Comparison of ENCODE assay signal across 12 mouse cellular contexts in the genomic region with DNA sequence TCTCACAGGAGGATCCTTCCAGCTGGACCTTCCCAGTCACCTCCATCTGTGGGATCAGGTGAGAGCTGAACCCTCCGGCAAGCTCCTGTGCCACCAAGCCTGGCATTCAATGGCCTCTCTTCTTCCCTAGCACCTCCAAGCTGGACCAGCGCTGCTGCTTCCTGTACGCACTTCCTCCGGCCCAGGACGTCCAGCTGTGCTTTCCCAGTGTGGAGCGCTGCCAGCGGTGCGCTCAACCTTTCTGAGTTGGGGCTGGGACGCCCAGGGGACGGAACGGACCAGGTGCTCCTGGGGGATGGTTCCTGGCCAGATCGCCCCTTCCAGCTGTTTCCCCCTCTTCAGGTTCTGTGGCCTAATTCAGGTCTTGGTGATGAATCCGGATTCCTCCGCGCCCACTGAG. TPM values are rescaled to one million over a fixed set of nuclear protein-coding genes. Genes with fewer than 3 reads are reported as not detected.
DNase-seq lines count a peak whose midpoint lies in the region; ATAC-seq and TF ChIP-seq lines count a peak whose summit lies in the region.
"Had no signal": no experiment of that assay in that cellular context is flagged by ENCODE, and none has a peak within 500 bp of the region (broad histone marks: within the 10 kb centered on the region; RNA-seq: fewer than 3 reads in every experiment).

No protein-coding gene starts in this region.

- no peak for ATAC-seq in liver, postnatal 0 days
- ATAC-seq in monocyte, adult 5-6 weeks (replicated peaks; ENCODE audit: insufficient number of reproducible peaks, low FRiP score, low TSS enrichment, poor library complexity, severe bottlenecking) = no peak
- no peak for ATAC-seq in forebrain, embryonic 16.5 days

- TF ChIP-seq CTCF in gastrocnemius, adult 2 months (IDR thresholded peaks at IDR 0.05) = no peak
- TF ChIP-seq CTCF in MEL (IDR thresholded peaks at IDR 0.05 in 2 of 3, conservative IDR thresholded peaks at IDR 0.05 in 1 of 3; ENCODE audit: control insufficient read depth in 1 of 3, insufficient read depth in 1 of 3, low read depth in 2 of 3, low read length in 3 of 3, poor library complexity in 1 of 3, severe bottlenecking in 1 of 3) = no peak
- no peak for TF ChIP-seq CTCF in liver, postnatal 0 days (IDR thresholded peaks at IDR 0.05; ENCODE audit: low read depth)

- peak overlapping the region; percentile 64 for H3K4me3 ChIP-seq in gastrocnemius, adult 2 months
- H3K4me3 ChIP-seq in MEL (ENCODE audit: control insufficient read depth in 1 of 2, insufficient read depth in 1 of 2, low read depth in 2 of 2, low read length in 2 of 2) = no peak overlapping the region
- no peak overlapping the region for H3K4me3 ChIP-seq in liver, postnatal 0 days (ENCODE audit: low read depth, low read length)
- H3K4me3 ChIP-seq in forebrain, embryonic 16.5 days (replicated peaks; ENCODE audit: low read length) = no peak overlapping the region
- H3K4me3 ChIP-seq: embryonic facial prominence, embryonic 12.5 days; megakaryocyte, embryonic 14.5 days had no signal

- H3K9ac ChIP-seq in MEL (ENCODE audit: control insufficient read depth, low read depth, low read length, poor library complexity, severe bottlenecking) = peak overlapping the region; percentile 66
- no peak overlapping the region for H3K9ac ChIP-seq in liver, postnatal 0 days (replicated peaks)
- H3K9ac ChIP-seq in forebrain, embryonic 16.5 days (replicated peaks; ENCODE audit: low read depth, low read length) = no peak overlapping the region
- H3K9ac ChIP-seq: embryonic facial prominence, embryonic 12.5 days had no signal

- peak; percentile 61 for DNase-seq in gastrocnemius, adult 2 months
- no peak for DNase-seq in gastrocnemius, postnatal 10 days
- no peak for DNase-seq in MEL (ENCODE audit: low read depth, low spot score)
- DNase-seq in heart, postnatal 14 days = peak; percentile 53 to 61
- no peak for DNase-seq in liver, postnatal 0 days
- no peak for DNase-seq in cerebellum, adult 18-20 months
- DNase-seq: cerebellum, adult 11-12 months had no signal

- peaks cover 0 to 50% of the 10 kb centered on the region in 2 experiments; a peak in 2 of 4 replicates for H3K36me3 ChIP-seq in MEL (ENCODE audit: control insufficient read depth in 1 of 2, insufficient read depth in 2 of 2, low read length in 2 of 2)
- peaks cover 23% of the 10 kb centered on the region for H3K36me3 ChIP-seq in liver, postnatal 0 days (replicated peaks; ENCODE audit: insufficient read depth, low read length)
- no peaks in the 10 kb centered on the region for H3K36me3 ChIP-seq in forebrain, embryonic 16.5 days (ENCODE audit: control insufficient read depth, insufficient read depth)
- H3K36me3 ChIP-seq: embryonic facial prominence, embryonic 12.5 days had no signal

- TF ChIP-seq POLR2A in MEL (IDR thresholded peaks at IDR 0.05; ENCODE audit: control insufficient read depth in 1 of 2, insufficient read depth in 1 of 2, low read depth in 1 of 2, low read length in 2 of 2, poor library complexity in 1 of 2) = no peak

- no peaks in the 10 kb centered on the region for H3K9me3 ChIP-seq in MEL (replicated peaks; ENCODE audit: insufficient read depth, low read length)
- no peaks in the 10 kb centered on the region for H3K9me3 ChIP-seq in liver, postnatal 0 days (ENCODE audit: low read length)
- H3K9me3 ChIP-seq in forebrain, embryonic 16.5 days (ENCODE audit: control insufficient read depth, low read length) = no peaks in the 10 kb centered on the region
- H3K9me3 ChIP-seq: embryonic facial prominence, embryonic 12.5 days had no signal

- intact Hi-C loops in gastrocnemius, adult 2 months (cut with DNase I) = no loop called here
- intact Hi-C loops in heart, postnatal 14 days (cut with DNase I) = no loop called here

- H3K27me3 ChIP-seq in MEL (ENCODE audit: control insufficient read depth in 1 of 2, insufficient read depth in 2 of 2, low read length in 2 of 2) = no peaks in the 10 kb centered on the region
- peaks cover 31% of the 10 kb centered on the region for H3K27me3 ChIP-seq in liver, postnatal 0 days (ENCODE audit: insufficient read depth, low read length)
- H3K27me3 ChIP-seq in forebrain, embryonic 16.5 days (replicated peaks; ENCODE audit: control insufficient read depth, insufficient read depth, low read length) = peaks cover 48% of the 10 kb centered on the region

- peak overlapping the region; percentile 76 for H3K27ac ChIP-seq in gastrocnemius, adult 2 months
- H3K27ac ChIP-seq in MEL (ENCODE audit: control insufficient read depth, low read depth, low read length) = peak overlapping the region; percentile 98
- H3K27ac ChIP-seq in liver, postnatal 0 days (ENCODE audit: low read depth) = peak overlapping the region; percentile 66; the same call in 1 of the 2 replicates
- no peak overlapping the region for H3K27ac ChIP-seq in forebrain, embryonic 16.5 days (ENCODE audit: low read length)
- H3K27ac ChIP-seq: embryonic facial prominence, embryonic 12.5 days had no signal

- TF ChIP-seq EP300 in MEL (IDR thresholded peaks at IDR 0.05; ENCODE audit: low read depth in 1 of 2, low read length in 2 of 2) = no peak
- no peak for TF ChIP-seq EP300 in liver, postnatal 0 days (IDR thresholded peaks at IDR 0.05; ENCODE audit: low read depth)

- TF ChIP-seq RAD21 in MEL (IDR thresholded peaks at IDR 0.05; ENCODE audit: low read depth, low read length) = no peak

- WGBS in liver, postnatal 0 days (ENCODE audit: insufficient replicate concordance) = 58% methylated on average over 15 of the region's 15 CpGs
- 20% methylated on average over 15 of the region's 15 CpGs for WGBS in forebrain, embryonic 16.5 days

- peak overlapping the region; percentile 65 for H3K4me2 ChIP-seq in liver, postnatal 0 days (ENCODE audit: low read depth, low read length)
- no peak overlapping the region for H3K4me2 ChIP-seq in forebrain, embryonic 16.5 days (ENCODE audit: low read length)
- H3K4me2 ChIP-seq: embryonic facial prominence, embryonic 12.5 days had no signal

- H3K79me2 ChIP-seq in MEL (ENCODE audit: control insufficient read depth, insufficient read depth, low read length, poor library complexity) = no peaks in the 10 kb centered on the region; the same call in 1 of the 2 replicates

- H3K4me1 ChIP-seq in MEL (ENCODE audit: control insufficient read depth in 1 of 2, insufficient read depth in 2 of 2, low read length in 2 of 2) = peaks cover 12 to 77% of the 10 kb centered on the region in 2 experiments
- peaks cover 32% of the 10 kb centered on the region for H3K4me1 ChIP-seq in liver, postnatal 0 days (ENCODE audit: insufficient read depth)
- H3K4me1 ChIP-seq in forebrain, embryonic 16.5 days (replicated peaks; ENCODE audit: control insufficient read depth, insufficient read depth, low read length) = peaks cover 12% of the 10 kb centered on the region

RNA-seq across cellular contexts. Expression of a gene that starts 6.5 kb away (rescaled TPM):
- total RNA-seq in gastrocnemius, adult 2 months (2021) = 10 to 100 TPM; 10.5 to 15.0 TPM
- 1 to 10 TPM; 2.1 to 5.5 TPM for total RNA-seq in gastrocnemius, postnatal 10 days (2021)
- total RNA-seq in MEL (2012; rRNA removed) = 12.1 and 21.9 TPM in 2 replicates
- polyA plus RNA-seq in MEL (2012; ENCODE audit: insufficient read depth in 1 of 2, insufficient read length in 2 of 2, low read depth in 1 of 2, low replicate concordance in 2 of 2, missing spikeins in 1 of 2) = 10 to 100 TPM in 1 of 2 experiments, not detected in 1; 19.1 TPM
- 10 to 100 TPM; 22.4 to 22.5 TPM for total RNA-seq in heart, postnatal 14 days (2021)
- 1.2 and 1.3 TPM in 2 replicates for polyA plus RNA-seq in liver, postnatal 0 days (2015; fragmentation: Nextera tagmentation; extraction: Ambion mirVana)
- 0.87 to 12.3 TPM (median 3.8 TPM) in 3 replicates for total RNA-seq in monocyte, adult 5-6 weeks (2017)
- 2.1 and 2.3 TPM in 2 replicates for polyA plus RNA-seq in forebrain, embryonic 16.5 days (2015; fragmentation: Nextera tagmentation; extraction: Ambion mirVana)

RNA-seq across cellular contexts. Expression of a gene that starts 15.8 kb away (rescaled TPM):
- not detected for total RNA-seq in gastrocnemius, adult 2 months (2021)
- 1 to 10 TPM; 1.1 to 1.4 TPM for total RNA-seq in gastrocnemius, postnatal 10 days (2021)
- 0.08 TPM in 1 of 2 replicates, not detected in the other for total RNA-seq in MEL (2012; rRNA removed)
- under 1 TPM in 1 of 2 experiments, not detected in 1; 0.31 TPM for polyA plus RNA-seq in MEL (2012; ENCODE audit: insufficient read depth in 1 of 2, insufficient read length in 2 of 2, low read depth in 1 of 2, low replicate concordance in 2 of 2, missing spikeins in 1 of 2)
- total RNA-seq in heart, postnatal 14 days (2021) = 1 to 10 TPM in 1 of 2 experiments, under 1 TPM in 1; 0.84 to 2.4 TPM
- polyA plus RNA-seq in liver, postnatal 0 days (2015; fragmentation: Nextera tagmentation; extraction: Ambion mirVana) = 1.0 and 1.3 TPM in 2 replicates
- total RNA-seq in monocyte, adult 5-6 weeks (2017) = 1.4 to 7.1 TPM (median 4.4 TPM) in 3 replicates
- polyA plus RNA-seq in forebrain, embryonic 16.5 days (2015; fragmentation: Nextera tagmentation; extraction: Ambion mirVana) = 0.47 and 0.52 TPM in 2 replicates

RNA-seq across cellular contexts. Expression of a gene that starts 30.5 kb away (rescaled TPM):
- 10 to 100 TPM; 21.6 to 25.7 TPM for total RNA-seq in gastrocnemius, adult 2 months (2021)
- total RNA-seq in gastrocnemius, postnatal 10 days (2021) = 10 to 100 TPM; 23.6 to 25.9 TPM
- total RNA-seq in MEL (2012; rRNA removed) = 45.1 and 51.8 TPM in 2 replicates
- 10 to 100 TPM in 1 of 2 experiments, not detected in 1; 69.2 TPM for polyA plus RNA-seq in MEL (2012; ENCODE audit: insufficient read depth in 1 of 2, insufficient read length in 2 of 2, low read depth in 1 of 2, low replicate concordance in 2 of 2, missing spikeins in 1 of 2)
- 10 to 100 TPM; 25.1 to 27.0 TPM for total RNA-seq in heart, postnatal 14 days (2021)
- polyA plus RNA-seq in liver, postnatal 0 days (2015; fragmentation: Nextera tagmentation; extraction: Ambion mirVana) = 29.6 and 30.8 TPM in 2 replicates
- total RNA-seq in monocyte, adult 5-6 weeks (2017) = 13.8 to 25.7 TPM (median 19.1 TPM) in 3 replicates
- polyA plus RNA-seq in forebrain, embryonic 16.5 days (2015; fragmentation: Nextera tagmentation; extraction: Ambion mirVana) = 112 and 124 TPM in 2 replicates

RNA-seq across cellular contexts. Expression of a gene that starts 34.7 kb away (rescaled TPM):
- total RNA-seq in gastrocnemius, adult 2 months (2021) = not detected
- total RNA-seq in gastrocnemius, postnatal 10 days (2021) = not detected
- total RNA-seq in MEL (2012; rRNA removed) = 0.08 TPM in 1 of 2 replicates, not detected in the other
- polyA plus RNA-seq in MEL (2012; ENCODE audit: insufficient read depth in 1 of 2, insufficient read length in 2 of 2, low read depth in 1 of 2, low replicate concordance in 2 of 2, missing spikeins in 1 of 2) = under 1 TPM in 1 of 2 experiments, not detected in 1; 0.35 TPM
- total RNA-seq in heart, postnatal 14 days (2021) = under 1 TPM in 1 of 2 experiments, not detected in 1; 0.22 TPM
- polyA plus RNA-seq in liver, postnatal 0 days (2015; fragmentation: Nextera tagmentation; extraction: Ambion mirVana) = not detected in 2 replicates
- not detected in 3 replicates for total RNA-seq in monocyte, adult 5-6 weeks (2017)
- 0.57 and 1.4 TPM in 2 replicates for polyA plus RNA-seq in forebrain, embryonic 16.5 days (2015; fragmentation: Nextera tagmentation; extraction: Ambion mirVana)
- polyA plus RNA-seq: embryonic facial prominence, embryonic 12.5 days; intestine, embryonic 14.5 days had no signal

RNA-seq across cellular contexts. Expression of a gene that starts 35.1 kb away (rescaled TPM):
- total RNA-seq in gastrocnemius, adult 2 months (2021) = under 1 TPM in 1 of 2 experiments, not detected in 1; 0.26 TPM
- total RNA-seq in gastrocnemius, postnatal 10 days (2021) = not detected
- not detected in 2 replicates for total RNA-seq in MEL (2012; rRNA removed)
- polyA plus RNA-seq in MEL (2012; ENCODE audit: insufficient read depth in 1 of 2, insufficient read length in 2 of 2, low read depth in 1 of 2, low replicate concordance in 2 of 2, missing spikeins in 1 of 2) = not detected
- total RNA-seq in heart, postnatal 14 days (2021) = not detected
- 0.25 and 0.39 TPM in 2 replicates for polyA plus RNA-seq in liver, postnatal 0 days (2015; fragmentation: Nextera tagmentation; extraction: Ambion mirVana)
- total RNA-seq in monocyte, adult 5-6 weeks (2017) = not detected in 3 replicates
- 0.88 and 1.1 TPM in 2 replicates for polyA plus RNA-seq in forebrain, embryonic 16.5 days (2015; fragmentation: Nextera tagmentation; extraction: Ambion mirVana)

Comparison
In these comparisons a context has a peak if more than half of its experiments do, and no peak if none do; other contexts are left out.
1. DNase-seq: peak in gastrocnemius, adult 2 months (single experiment) and heart, postnatal 14 days (2 of 2); none in gastrocnemius, postnatal 10 days (single experiment), MEL (single experiment), liver, postnatal 0 days (single experiment) and cerebellum, adult 18-20 months (0 of 2).